Mouse (Mus musculus): Measurements from ENCODE around the gene Rap1gds1.

- TF ChIP-seq EP300 (IDR thresholded peaks at IDR 0.05; ENCODE audit: low read depth) = no peak
- no peak for TF ChIP-seq CTCF (IDR thresholded peaks at IDR 0.05; ENCODE audit: low read depth)
Observed at GRCm38 (mm10) chr3:138897500-138897899, 177.5 kb downstream of the Rap1gds1 start.
